Mouse (Mus musculus): ENCODE results near the gene Diaph3.
"Not testable (repeated sequence)": the region's sequence is repeated elsewhere in the genome, so short reads cannot be mapped to it uniquely, and the experiment has no call there.

DNA sequence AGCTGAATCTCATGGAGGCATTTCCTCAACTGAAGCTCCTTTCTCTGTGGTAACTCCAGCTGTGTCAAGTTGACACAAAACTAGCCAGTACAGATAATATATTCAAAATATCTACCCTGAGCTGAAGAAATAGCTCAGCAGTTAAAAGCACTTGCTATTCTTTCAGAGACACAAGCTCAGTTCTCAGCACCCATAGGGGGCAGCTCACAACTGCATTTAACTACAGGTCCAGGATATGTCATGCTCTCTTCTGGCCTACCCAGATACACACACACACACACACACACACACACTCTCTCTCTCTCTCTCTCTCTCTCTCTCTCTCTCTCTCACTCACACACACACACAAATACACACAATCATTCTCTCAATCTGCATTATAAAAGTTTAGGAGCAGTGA is 420.6 kb downstream of the Diaph3 start:
- not testable (repeated sequence) for TF ChIP-seq TAL1, GATA1 (IDR thresholded peaks at IDR 0.05; ENCODE audit: low read length)

Data from erythroblast, embryonic 14.5 days (primary cell).